Mouse (Mus musculus): Measurements from ENCODE around the gene St6galnac6. TPM values are rescaled to one million over a fixed set of nuclear protein-coding genes. Genes with fewer than 3 reads are reported as not detected.

The St6galnac6 gene
- polyA plus RNA-seq, 1 experiment = not detected

DNA sequence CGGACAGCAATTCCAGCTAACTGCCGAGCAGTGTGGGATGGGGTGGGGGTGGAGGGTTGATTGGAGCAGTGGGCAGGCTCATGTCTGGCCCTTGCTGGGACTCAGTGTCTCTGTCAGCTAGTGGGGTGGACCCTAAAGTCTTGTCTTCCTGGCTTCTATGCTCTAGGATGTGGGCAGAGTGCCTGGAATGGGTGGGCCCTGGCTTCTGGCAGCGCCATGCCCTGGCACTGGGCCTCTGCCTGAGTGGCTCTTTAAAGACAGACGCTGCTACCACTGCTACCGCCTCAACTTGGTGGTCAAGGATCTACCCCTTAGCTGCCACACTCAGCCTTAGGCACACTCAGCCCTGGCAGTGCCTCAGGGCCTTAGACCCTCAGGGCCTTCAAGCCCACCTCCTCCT, 29.2 kb downstream of the St6galnac6 start:
- under 1% methylated on average over 5 of the region's 5 CpGs for WGBS
- peak overlapping the region; percentile 56 for H3K27ac ChIP-seq (ENCODE audit: insufficient read depth, low read depth, low read length)
- no peak for TF ChIP-seq POLR2A (IDR thresholded peaks at IDR 0.05; ENCODE audit: insufficient read depth, low read depth, low read length)
- no peak for TF ChIP-seq CTCF (IDR thresholded peaks at IDR 0.05; ENCODE audit: insufficient read depth, low read depth, low read length)
- peaks cover 68% of the 10 kb centered on the region for H3K4me1 ChIP-seq (ENCODE audit: control insufficient read depth, insufficient read depth, low read length)
- H3K4me3 ChIP-seq (ENCODE audit: insufficient read depth, low read depth, low read length) = peak overlapping the region; percentile 63

DNA sequence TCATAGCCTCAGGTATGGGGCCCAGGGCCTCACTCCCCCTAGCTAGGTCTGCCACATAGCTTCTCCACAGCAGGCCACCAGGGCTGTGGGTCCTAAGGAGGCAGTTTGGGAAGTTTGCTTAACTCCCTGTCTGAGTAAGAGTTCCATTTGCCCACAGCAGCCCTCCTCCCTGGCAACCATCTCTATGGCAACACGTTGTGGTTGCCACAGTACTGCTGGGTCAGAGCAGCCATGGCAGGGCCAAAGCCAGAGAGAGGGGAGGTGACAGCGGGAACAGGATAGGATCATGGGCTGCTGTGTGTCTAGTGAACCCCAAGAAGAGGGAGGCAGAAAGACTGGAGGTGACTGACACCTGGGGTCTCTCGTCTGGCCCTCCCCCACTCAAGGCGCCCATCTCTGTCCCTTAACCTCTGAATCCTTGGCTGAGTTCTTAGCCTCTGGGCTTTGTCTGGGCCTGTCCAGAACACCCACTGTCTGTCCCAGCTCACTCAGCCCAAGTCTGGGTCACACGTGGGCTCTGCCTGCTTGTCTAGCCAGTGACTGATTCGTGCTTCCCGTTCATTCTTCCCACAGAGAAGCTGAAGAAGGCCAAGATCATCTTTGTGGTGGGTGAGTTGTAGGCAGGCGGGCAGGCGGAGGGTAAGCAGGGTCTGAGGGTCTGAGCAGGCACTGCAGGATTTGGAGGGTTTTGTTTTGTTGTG, 29.9 kb downstream of the St6galnac6 start:
- 30% methylated on average over 9 of the region's 9 CpGs for WGBS
- peak overlapping the region; percentile 63 for H3K4me3 ChIP-seq (ENCODE audit: insufficient read depth, low read depth, low read length)
- no peak for TF ChIP-seq CTCF (IDR thresholded peaks at IDR 0.05; ENCODE audit: insufficient read depth, low read depth, low read length)
- no peak for TF ChIP-seq POLR2A (IDR thresholded peaks at IDR 0.05; ENCODE audit: insufficient read depth, low read depth, low read length)
- no peak overlapping the region for H3K27ac ChIP-seq (ENCODE audit: insufficient read depth, low read depth, low read length)
- peaks cover 71% of the 10 kb centered on the region for H3K4me1 ChIP-seq (ENCODE audit: control insufficient read depth, insufficient read depth, low read length)

DNA sequence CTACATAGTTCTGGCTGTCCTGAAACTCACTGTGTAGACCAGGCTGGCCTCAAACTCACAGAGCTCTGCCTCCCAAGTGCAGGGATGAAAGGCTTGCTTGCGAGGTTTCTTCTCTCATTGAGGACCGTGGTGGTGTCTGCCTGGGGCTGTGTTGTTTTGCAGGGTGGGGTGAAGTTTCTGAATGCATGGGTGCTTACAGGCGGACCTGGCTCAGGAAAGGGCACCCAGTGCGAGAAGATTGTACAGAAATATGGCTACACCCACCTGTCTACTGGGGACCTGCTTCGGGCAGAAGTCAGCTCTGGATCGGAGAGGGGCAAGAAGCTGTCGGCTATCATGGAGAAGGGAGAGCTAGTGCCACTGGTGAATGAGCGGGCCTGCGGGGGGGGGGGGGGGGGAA, 30.5 kb downstream of the St6galnac6 start:
- WGBS = 70% methylated on average over 9 of the region's 9 CpGs
- TF ChIP-seq CTCF (IDR thresholded peaks at IDR 0.05; ENCODE audit: insufficient read depth, low read depth, low read length) (no peak), POLR2A (IDR thresholded peaks at IDR 0.05; ENCODE audit: insufficient read depth, low read depth, low read length) (no peak)
- Histone ChIP-seq H3K4me1 (ENCODE audit: control insufficient read depth, insufficient read depth, low read length) (peaks cover 67% of the 10 kb centered on the region), H3K27ac (ENCODE audit: insufficient read depth, low read depth, low read length) (no peak overlapping the region), H3K4me3 (ENCODE audit: insufficient read depth, low read depth, low read length) (no peak overlapping the region)

DNA sequence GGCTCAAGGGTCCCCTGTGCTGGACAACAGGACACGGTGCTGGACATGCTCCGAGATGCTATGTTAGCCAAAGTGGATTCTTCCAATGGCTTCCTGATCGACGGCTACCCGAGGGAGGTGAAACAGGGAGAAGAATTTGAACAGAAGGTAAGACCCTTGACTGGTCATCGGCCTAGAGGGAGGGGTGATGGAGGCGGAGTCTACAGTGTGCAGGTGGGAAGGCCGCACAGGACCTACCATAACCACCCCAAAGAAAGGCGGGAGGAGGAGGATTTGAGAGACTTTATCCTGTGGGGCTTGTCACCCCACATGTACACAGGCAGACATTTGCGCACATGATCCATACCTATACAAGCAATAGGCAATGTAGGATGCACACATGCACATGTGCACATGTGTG, 31.5 kb downstream of the St6galnac6 start:
- peaks cover 66% of the 10 kb centered on the region for H3K4me1 ChIP-seq (ENCODE audit: control insufficient read depth, insufficient read depth, low read length)
- no peak for TF ChIP-seq POLR2A (IDR thresholded peaks at IDR 0.05; ENCODE audit: insufficient read depth, low read depth, low read length)
- TF ChIP-seq CTCF (IDR thresholded peaks at IDR 0.05; ENCODE audit: insufficient read depth, low read depth, low read length) = no peak
- WGBS = 85% methylated on average over 10 of the region's 10 CpGs
- no peak overlapping the region for H3K4me3 ChIP-seq (ENCODE audit: insufficient read depth, low read depth, low read length)
- no peak overlapping the region for H3K27ac ChIP-seq (ENCODE audit: insufficient read depth, low read depth, low read length)

DNA sequence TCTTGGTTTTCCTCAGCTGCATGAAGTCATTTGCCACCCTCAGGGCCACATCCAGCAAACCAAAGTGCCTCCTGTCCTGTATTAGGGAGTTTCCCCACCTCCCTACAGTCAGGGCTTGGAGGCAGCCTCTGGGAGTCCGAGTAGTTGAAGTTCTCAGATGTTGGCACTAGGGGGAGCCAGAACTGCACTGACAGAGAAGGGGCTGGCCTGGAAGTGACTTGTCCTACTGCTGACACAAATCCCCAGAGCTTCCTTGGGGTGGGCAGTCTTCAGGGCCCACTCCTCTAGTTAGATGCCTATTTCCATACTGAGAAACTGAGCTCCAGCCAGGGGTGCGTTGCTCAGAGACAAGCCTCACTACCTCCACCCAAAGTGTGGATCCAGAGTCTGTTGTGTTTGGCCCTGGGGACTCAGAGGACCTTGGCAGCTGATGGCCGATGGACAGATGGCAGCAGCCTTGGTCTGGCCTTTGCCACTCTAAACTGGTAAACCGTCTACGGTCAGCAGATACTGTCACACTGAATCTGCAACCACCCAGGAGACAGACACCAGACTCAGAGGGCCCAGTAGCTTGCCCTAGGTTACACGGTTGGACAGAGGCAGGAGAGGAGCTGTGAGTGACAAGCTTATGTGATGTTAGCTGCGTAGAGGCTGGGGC, 32.4 kb downstream of the St6galnac6 start:
- WGBS = 57% methylated on average over 7 of the region's 7 CpGs
- Histone ChIP-seq H3K4me3 (ENCODE audit: insufficient read depth, low read depth, low read length) (no peak overlapping the region), H3K4me1 (ENCODE audit: control insufficient read depth, insufficient read depth, low read length) (peaks cover 60% of the 10 kb centered on the region), H3K27ac (ENCODE audit: insufficient read depth, low read depth, low read length) (no peak overlapping the region)
- TF ChIP-seq CTCF (IDR thresholded peaks at IDR 0.05; ENCODE audit: insufficient read depth, low read depth, low read length) = peak; percentile 61
- no peak for TF ChIP-seq POLR2A (IDR thresholded peaks at IDR 0.05; ENCODE audit: insufficient read depth, low read depth, low read length)

DNA sequence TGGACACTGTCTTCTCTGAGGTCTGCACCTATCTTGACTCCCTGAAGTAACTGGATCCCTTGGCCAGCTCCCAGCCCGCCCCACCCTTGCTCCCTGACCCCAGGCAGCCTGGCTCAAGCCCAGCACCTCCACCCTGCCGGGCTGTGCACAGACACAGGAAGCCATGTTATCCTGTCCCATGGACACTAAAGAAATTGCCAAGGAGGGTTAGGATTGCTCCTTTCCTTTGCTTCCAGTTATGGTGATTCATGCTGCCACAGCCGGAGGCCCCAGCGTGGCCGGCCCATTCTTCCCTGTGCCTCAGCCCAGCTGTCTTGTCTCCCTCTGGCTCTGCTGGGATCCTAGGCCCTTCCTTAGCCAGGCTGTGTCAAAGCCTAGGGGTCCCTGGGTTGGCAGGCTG, 34.2 kb downstream of the St6galnac6 start:
- Histone ChIP-seq H3K4me3 (ENCODE audit: insufficient read depth, low read depth, low read length) (no peak overlapping the region), H3K27ac (ENCODE audit: insufficient read depth, low read depth, low read length) (no peak overlapping the region), H3K4me1 (ENCODE audit: control insufficient read depth, insufficient read depth, low read length) (peaks cover 45% of the 10 kb centered on the region)
- no peak for TF ChIP-seq POLR2A (IDR thresholded peaks at IDR 0.05; ENCODE audit: insufficient read depth, low read depth, low read length)
- no peak for TF ChIP-seq CTCF (IDR thresholded peaks at IDR 0.05; ENCODE audit: insufficient read depth, low read depth, low read length)
- 43% methylated on average over 5 of the region's 5 CpGs for WGBS

DNA sequence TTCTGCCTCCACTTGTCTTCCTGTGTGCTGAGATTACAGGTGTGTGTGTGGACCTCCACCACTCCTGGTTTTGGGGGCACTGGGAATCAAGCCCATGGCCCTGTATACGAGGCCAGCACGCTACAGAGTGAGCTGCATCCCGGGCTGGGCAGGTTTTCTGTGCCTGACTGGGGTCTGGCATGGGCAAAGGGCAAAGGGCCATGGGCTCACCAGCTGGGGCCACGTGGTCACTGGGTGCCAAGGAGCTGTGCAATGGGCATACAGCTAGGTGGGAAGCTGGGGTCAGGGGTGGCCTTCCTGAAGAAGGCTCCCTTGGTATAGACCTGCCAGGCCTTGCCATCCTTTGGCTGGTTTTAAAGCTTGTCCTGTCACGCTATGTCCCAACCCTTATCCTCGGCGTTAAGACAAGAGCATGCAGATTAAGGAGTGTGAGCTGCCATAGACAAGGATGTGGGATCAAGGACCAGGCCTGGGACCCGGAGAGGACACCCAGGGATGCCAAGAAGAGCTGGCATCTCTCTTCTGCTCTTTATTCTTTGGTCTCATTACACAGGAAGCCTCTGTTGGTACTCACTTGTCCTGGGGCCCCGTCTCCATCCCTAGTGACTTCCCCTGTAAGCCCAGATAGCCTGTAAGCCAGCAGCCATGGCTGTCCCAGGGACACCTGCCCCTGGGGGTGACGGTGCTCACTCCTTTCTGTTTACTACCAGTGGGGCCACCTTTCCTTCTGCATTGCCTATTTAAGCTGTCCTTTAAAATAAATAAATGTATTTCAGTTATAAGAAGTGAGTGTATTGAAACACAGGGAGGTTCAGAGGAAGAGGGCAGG, 35.0 kb downstream of the St6galnac6 start:
- Histone ChIP-seq H3K27ac (ENCODE audit: insufficient read depth, low read depth, low read length) (0 out of 2 replicates have a peak overlapping the region, but pooled peaks have one; percentile 10), H3K4me3 (ENCODE audit: insufficient read depth, low read depth, low read length) (no peak overlapping the region), H3K4me1 (ENCODE audit: control insufficient read depth, insufficient read depth, low read length) (peaks cover 37% of the 10 kb centered on the region)
- TF ChIP-seq CTCF (IDR thresholded peaks at IDR 0.05; ENCODE audit: insufficient read depth, low read depth, low read length) = no peak
- no peak for TF ChIP-seq POLR2A (IDR thresholded peaks at IDR 0.05; ENCODE audit: insufficient read depth, low read depth, low read length)
- 83% methylated on average over 10 of the region's 10 CpGs for WGBS

DNA sequence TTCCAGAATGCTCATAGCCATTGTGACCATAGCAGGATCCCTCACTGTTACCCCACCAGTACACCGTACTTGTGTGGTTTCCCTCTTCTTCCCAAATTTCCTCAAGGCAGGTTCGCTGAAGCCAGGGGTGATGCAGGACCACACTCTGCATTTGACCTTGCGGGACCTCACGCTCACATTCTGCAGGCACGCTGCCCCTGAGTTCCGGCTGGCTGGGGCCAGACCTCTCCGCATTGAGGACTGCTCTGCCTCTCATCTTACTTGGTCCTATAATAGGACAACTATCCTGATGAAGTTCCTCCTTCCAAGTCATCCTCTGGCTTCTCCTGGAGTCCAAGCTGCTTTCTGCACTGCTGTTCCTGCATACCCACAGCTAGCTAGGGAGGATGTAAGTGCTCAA, 37.1 kb downstream of the St6galnac6 start:
- H3K27ac ChIP-seq (ENCODE audit: insufficient read depth, low read depth, low read length) = no peak overlapping the region
- 89% methylated on average over 7 of the region's 7 CpGs for WGBS
- TF ChIP-seq CTCF (IDR thresholded peaks at IDR 0.05; ENCODE audit: insufficient read depth, low read depth, low read length) (no peak), POLR2A (IDR thresholded peaks at IDR 0.05; ENCODE audit: insufficient read depth, low read depth, low read length) (no peak)
- H3K4me3 ChIP-seq (ENCODE audit: insufficient read depth, low read depth, low read length) = no peak overlapping the region
- peaks cover 21% of the 10 kb centered on the region for H3K4me1 ChIP-seq (ENCODE audit: control insufficient read depth, insufficient read depth, low read length)
